Mouse (Mus musculus) limb, embryonic 11.5 days (tissue): Measurements from ENCODE around the gene Prcp. TPM values are rescaled to one million over a fixed set of nuclear protein-coding genes. Genes with fewer than 3 reads are reported as not detected.
A peak's percentile ranks its signal among the peaks of the same experiment; 100 is the strongest.
"Not testable (repeated sequence)": the region's sequence is repeated elsewhere in the genome, so short reads cannot be mapped to it uniquely, and the experiment has no call there.

Experiments used
- ATAC-seq: fragments of 200-750 bp; cut with Nextera tagmentation; 2 replicates; pipeline ENCODE4 v1.8.0; 2017; ENCODE audit warnings: low read depth; ENCODE audit not compliant: insufficient number of reproducible peaks, low FRiP score, low TSS enrichment
- DNase-seq: peaks from one replicate; pipeline ENCODE4 v3.0.0-alpha.2; 2015; ENCODE audit warnings: low spot score
- H3K27ac ChIP-seq: fragments of 300-500 bp; sonication (generic); replicated peaks from 2 replicates; pipeline ENCODE4 v1.5.1; 2014; ENCODE audit warnings: low read depth, mild to moderate bottlenecking, low read length
- H3K27me3 ChIP-seq: fragments of 300-500 bp; sonication (generic); 2 replicates; pipeline ENCODE4 v1.6.1; 2014; ENCODE audit warnings: mild to moderate bottlenecking, low read length, mixed read lengths; ENCODE audit not compliant: control insufficient read depth, insufficient read depth
- H3K36me3 ChIP-seq: fragments of 300-500 bp; sonication (generic); 2 replicates; pipeline ENCODE4 v1.6.1; 2014; ENCODE audit warnings: mild to moderate bottlenecking, low read length, moderate library complexity, mixed read lengths; ENCODE audit not compliant: control insufficient read depth, insufficient read depth
- H3K4me1 ChIP-seq: fragments of 300-500 bp; sonication (generic); 2 replicates; pipeline ENCODE4 v1.6.1; 2014; ENCODE audit warnings: low read length, mixed read lengths; ENCODE audit not compliant: control insufficient read depth, insufficient read depth
- H3K4me2 ChIP-seq: fragments of 300-500 bp; sonication (generic); 2 replicates; pipeline ENCODE4 v1.6.1; 2014; ENCODE audit warnings: low read depth, mild to moderate bottlenecking, moderate library complexity; ENCODE audit not compliant: severe bottlenecking
- H3K4me3 ChIP-seq: fragments of 300-500 bp; sonication (generic); 2 replicates; pipeline ENCODE4 v1.5.1; 2014; ENCODE audit warnings: low read depth, low read length
- H3K9ac ChIP-seq: fragments of 300-500 bp; sonication (generic); 2 replicates; pipeline ENCODE4 v1.6.1; 2014; ENCODE audit warnings: mild to moderate bottlenecking, low read length
- H3K9me3 ChIP-seq: fragments of 300-500 bp; sonication (generic); 2 replicates; pipeline ENCODE4 v1.6.1; 2016; ENCODE audit warnings: low read length; ENCODE audit not compliant: control insufficient read depth
- WGBS: fragments of 180-500 bp; shearing (Covaris S2); extraction: QIAGEN DNeasy Blood & Tissue Kit; methylation state at CpG from one replicate; pipeline ENCODE4 v1.1.7; 2014; 5-methylcytosine and 5-hydroxymethylcytosine counted together
- polyA plus RNA-seq: library from polyadenylated mRNA; unstranded; fragments of >200 nt; fragmentation: Nextera tagmentation; extraction: Ambion mirVana; gene quantifications from 2 replicates; pipeline ENCODE4 v1.2.1, GENCODE M21; 2014

The Prcp gene
- polyA plus RNA-seq, 1 experiment from 2014 or later, result 23.5 TPM

DNA sequence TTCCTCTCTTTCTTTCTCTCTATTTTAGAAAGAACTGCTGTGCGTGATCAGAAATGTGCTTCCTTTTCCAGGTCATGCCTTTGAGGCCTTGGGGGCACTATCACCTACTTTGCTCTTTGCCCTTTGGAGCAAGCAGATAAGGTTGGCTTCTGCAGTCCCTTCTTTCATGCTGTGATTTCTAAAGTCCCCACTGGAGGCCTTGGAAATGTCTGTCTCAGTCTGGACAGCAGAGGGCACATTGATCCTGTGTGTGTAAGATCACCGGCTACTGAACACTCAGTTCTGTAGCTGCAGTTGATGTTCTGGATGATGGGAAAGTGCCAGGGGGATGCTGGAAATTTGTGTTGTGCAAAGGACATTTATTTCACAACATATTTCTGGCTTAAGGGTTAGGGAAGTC lies 22.8 kb downstream of the Prcp start:
- H3K9ac ChIP-seq, result no peak overlapping the region

DNA sequence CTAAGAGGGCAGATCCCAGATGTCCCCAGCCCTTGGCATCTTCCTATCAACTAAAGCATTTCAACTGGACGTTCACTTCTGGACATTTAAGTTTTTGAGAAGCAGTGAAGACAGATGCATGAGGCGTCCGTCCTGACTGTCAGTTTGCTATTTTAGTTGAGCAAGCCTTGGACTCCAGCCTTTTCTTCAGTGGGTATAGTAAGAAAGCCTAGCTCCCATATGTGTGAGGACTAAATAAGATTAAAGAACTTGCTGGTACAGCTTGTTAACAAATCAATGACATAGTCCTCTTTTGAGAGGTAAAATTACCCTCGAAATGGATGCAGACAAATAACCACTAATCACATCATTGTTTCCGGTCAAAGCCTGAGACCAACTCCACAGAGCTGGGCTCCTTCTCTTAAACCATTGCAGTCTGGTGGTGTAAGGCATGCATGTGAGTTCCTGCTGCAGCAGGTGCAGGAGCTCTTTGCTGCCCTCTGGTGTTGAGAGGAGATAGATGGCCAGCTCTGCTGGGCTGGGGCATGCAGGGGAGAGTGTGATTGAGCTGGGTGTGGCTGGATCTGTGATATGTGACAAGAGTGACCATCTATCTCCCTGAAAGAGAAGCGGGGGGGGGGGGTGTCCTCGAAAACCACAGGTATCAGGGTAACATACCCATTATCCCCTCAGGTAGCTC lies 29.2 kb downstream of the Prcp start:
- H3K36me3 ChIP-seq, result no peaks in the 10 kb centered on the region

More for the DNA sequence above, 22.8 kb downstream of the Prcp start:
- Histone ChIP-seq H3K4me2 (no peak overlapping the region), H3K36me3 (no peaks in the 10 kb centered on the region), H3K9me3 (no peaks in the 10 kb centered on the region), H3K27ac (no peak overlapping the region), H3K4me1 (no peaks in the 10 kb centered on the region), H3K4me3 (no peak overlapping the region), H3K27me3 (no peaks in the 10 kb centered on the region)
- WGBS, result 53% methylated on average over 2 of the region's 2 CpGs
- DNase-seq, result no peak
- ATAC-seq, result no peak

DNA sequence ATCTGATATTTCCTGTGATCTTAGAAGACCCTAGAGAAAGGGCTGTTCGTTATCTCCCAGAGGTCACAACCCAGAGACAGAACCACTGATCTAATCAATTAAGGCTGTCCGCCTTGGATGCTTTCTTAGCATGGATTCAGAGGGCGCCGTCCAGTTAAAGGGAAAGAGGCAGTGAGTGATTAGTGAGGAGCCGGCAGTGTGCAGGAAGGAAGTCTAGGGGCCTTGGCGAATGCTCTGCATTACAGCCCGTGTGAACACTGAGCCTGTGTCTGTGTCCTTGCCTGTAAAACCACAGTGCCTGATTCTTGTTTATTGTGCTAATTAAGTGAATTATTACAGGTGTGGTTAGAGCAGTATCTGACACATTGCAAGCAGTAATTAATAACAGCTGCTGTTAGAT lies 30.0 kb downstream of the Prcp start:
- not testable (repeated sequence) for H3K4me2 ChIP-seq, H3K9me3 ChIP-seq, ATAC-seq, H3K27me3 ChIP-seq, H3K4me3 ChIP-seq, H3K36me3 ChIP-seq, H3K27ac ChIP-seq, DNase-seq, H3K4me1 ChIP-seq, H3K9ac ChIP-seq
- 8% methylated on average over 7 of the region's 7 CpGs for whole genome bisulfite sequencing

More for the DNA sequence above, 29.2 kb downstream of the Prcp start:
- Histone ChIP-seq H3K9ac (no peak overlapping the region), H3K27me3 (no peaks in the 10 kb centered on the region), H3K4me3 (no peak overlapping the region), H3K4me1 (peaks cover 7% of the 10 kb centered on the region; the same call in 1 of the 2 replicates), H3K27ac (no peak overlapping the region), H3K9me3 (no peaks in the 10 kb centered on the region), H3K4me2 (no peak overlapping the region)
- WGBS, result 51% methylated on average over 7 of the region's 7 CpGs
- DNase-seq (peak; percentile 84), ATAC-seq (peak; percentile 80)

DNA sequence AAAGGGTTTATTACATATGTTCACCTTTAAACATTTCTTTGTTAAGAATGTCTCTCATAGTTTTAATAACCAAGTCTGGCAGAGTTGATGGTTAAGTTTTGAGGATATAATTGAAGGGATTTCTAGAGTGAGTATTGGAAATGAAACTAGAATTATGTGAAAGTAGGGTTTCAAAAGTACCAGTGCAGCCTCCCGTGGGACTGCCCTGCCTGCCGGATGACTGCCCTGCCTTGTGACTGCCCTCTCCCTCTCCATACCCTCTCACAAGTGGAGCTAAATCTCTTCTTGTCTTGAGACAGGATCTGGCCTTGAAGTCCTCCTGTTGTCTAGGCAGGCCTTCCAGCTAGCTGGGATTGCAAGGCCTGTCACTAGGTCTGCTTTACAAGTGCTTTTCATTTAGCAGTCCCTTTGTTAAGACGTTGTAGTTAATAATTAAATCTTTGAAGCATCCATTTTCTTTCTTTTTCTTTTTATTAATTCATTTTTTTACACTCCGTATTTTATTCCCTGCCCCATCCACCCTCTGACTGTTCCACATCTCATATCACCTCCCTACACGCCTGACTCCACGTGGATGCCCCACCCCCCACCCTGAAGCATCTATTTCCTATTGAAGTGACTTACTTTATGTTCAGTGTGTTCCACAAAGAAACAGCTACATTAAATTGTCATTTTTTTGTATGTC lies 46.0 kb downstream of the Prcp start:
- Histone ChIP-seq H3K27me3 (no peaks in the 10 kb centered on the region), H3K4me2 (no peak overlapping the region), H3K36me3 (no peaks in the 10 kb centered on the region), H3K9me3 (no peaks in the 10 kb centered on the region), H3K9ac (no peak overlapping the region), H3K27ac (no peak overlapping the region), H3K4me3 (no peak overlapping the region), H3K4me1 (no peaks in the 10 kb centered on the region)
- ATAC-seq, result no peak
- 78% methylated on average over 6 of the region's 6 CpGs for WGBS
- no peak for DNase-seq

DNA sequence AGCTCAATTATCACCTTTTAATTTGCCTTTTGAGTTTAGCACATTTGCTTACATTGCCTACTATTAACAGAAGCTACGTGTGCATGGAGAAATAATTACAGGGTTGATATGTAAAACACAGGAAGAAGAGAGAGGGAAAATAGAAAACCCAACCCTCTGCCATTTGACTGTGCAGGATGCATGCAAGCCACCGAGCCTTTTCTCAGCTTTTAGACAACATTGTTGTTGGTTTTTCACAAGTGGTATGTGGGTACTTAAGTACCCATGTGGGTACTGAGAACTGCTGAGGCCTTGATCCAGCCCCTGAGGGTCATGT lies 46.5 kb downstream of the Prcp start:
- 67% methylated on average over 2 of the region's 2 CpGs for WGBS
- no peak for DNase-seq
- H3K4me3 ChIP-seq, result no peak overlapping the region

DNA sequence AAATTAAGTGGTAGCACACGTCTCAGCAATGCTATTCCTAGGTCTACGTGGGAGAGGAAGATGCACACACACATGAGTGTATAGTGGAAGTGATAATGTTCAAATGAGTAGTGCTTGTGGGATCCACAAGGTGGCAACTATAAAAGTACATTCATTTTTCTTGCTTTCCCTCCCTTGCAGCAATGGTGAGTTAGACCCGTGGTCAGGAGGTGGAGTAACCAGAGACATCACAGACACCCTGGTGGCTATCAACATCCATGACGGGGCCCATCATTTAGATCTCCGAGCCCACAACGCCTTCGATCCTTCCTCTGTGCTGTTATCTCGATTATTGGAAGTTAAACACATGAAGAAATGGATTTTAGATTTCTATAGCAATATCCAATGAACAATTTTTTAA lies 58.5 kb downstream of the Prcp start:
- H3K9ac ChIP-seq, result no peak overlapping the region
- no peak overlapping the region for H3K4me3 ChIP-seq
- H3K4me2 ChIP-seq, result no peak overlapping the region
- H3K4me1 ChIP-seq, result no peaks in the 10 kb centered on the region
- no peaks in the 10 kb centered on the region for H3K27me3 ChIP-seq
- H3K36me3 ChIP-seq, result no peaks in the 10 kb centered on the region; the same call in 1 of the 2 replicates
- ATAC-seq (no peak), DNase-seq (no peak)
- H3K27ac ChIP-seq, result no peak overlapping the region
- WGBS, result 90% methylated on average over 8 of the region's 8 CpGs
- no peaks in the 10 kb centered on the region for H3K9me3 ChIP-seq

More for the DNA sequence above, 46.5 kb downstream of the Prcp start:
- no peaks in the 10 kb centered on the region for H3K27me3 ChIP-seq
- H3K27ac ChIP-seq, result no peak overlapping the region
- no peak overlapping the region for H3K4me2 ChIP-seq
- ATAC-seq, result no peak
- H3K9ac ChIP-seq, result no peak overlapping the region
- no peaks in the 10 kb centered on the region for H3K9me3 ChIP-seq
- no peaks in the 10 kb centered on the region for H3K4me1 ChIP-seq
- H3K36me3 ChIP-seq, result no peaks in the 10 kb centered on the region

DNA sequence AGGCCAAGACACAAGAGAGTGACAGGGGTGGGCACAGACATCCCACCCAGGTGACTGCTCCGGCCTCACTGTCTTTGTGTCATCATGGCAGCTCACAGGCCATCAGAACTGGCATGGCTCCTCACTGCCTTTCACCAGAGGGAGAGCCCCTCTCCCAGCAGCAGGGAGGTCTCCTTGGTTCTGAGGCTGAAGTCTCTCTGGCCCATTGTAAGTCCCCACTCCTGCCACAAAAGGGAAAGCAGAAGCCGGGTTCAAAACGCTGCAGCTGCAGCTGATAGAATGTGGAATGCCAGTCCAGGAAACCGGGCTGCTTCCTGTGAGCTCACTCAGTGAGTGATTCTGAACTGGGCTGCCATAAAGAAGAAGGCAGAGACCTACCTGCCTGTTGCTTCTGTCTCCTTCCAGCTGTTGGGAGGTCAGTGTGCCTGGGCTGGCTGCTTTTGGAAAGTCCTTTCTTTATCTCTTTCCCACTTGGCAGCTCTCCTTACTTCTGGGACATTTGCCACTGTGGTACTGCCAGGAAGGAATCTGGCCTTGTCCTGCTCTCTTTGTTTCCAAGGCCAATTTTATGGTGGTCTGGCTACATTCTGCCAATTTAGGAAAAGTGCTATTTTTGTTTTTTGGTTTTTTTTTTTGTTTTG lies 59.2 kb downstream of the Prcp start:
- 56% methylated on average over 4 of the region's 4 CpGs for WGBS
- H3K4me2 ChIP-seq, H3K27me3 ChIP-seq, H3K9ac ChIP-seq, H3K27ac ChIP-seq, DNase-seq, H3K36me3 ChIP-seq, ATAC-seq, H3K4me3 ChIP-seq, H3K4me1 ChIP-seq, H3K9me3 ChIP-seq: not testable (repeated sequence)

DNA sequence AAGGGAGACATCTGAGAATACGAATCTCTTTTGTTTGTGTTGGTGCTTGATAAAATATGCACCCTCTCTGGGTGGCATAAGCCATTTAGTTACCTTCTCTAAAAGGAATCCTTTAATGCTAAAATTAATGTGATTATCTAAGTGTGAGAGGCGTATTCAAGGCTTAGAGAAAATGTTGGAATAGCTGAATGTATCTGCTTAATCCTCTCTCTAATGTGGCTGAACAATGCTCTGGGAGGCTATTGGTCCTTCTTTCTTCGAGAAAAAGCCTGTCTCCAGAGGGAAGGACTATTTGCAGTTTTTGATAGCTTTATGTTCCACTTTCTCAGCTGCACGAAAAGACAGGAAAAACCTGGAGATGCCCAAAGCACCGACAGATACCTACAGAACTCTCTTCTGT lies 62.5 kb downstream of the Prcp start:
- H3K27ac ChIP-seq, result no peak overlapping the region
- H3K4me3 ChIP-seq, result no peak overlapping the region
- H3K9ac ChIP-seq, result no peak overlapping the region
- 73% methylated on average over 5 of the region's 5 CpGs for WGBS
- H3K4me2 ChIP-seq, result no peak overlapping the region
- ATAC-seq, result no peak
- H3K9me3 ChIP-seq, result no peaks in the 10 kb centered on the region
- 0 out of 2 replicates have a peak, but pooled peaks cover 7% of the 10 kb centered on the region for H3K4me1 ChIP-seq
- H3K27me3 ChIP-seq, result no peaks in the 10 kb centered on the region
- no peaks in the 10 kb centered on the region for H3K36me3 ChIP-seq
- DNase-seq, result no peak
